Mouse (Mus musculus) lung, postnatal 36 days (tissue): ENCODE measurements around the gene Afap1l2.

Experiments
- DNase-seq: peaks from one replicate; pipeline ENCODE4 v3.0.0; 2022; ENCODE audit warnings: mixed read lengths

Gene Afap1l2

GRCm38 (mm10) chr19:56873816-56874600 is 134.0 kb downstream of the Afap1l2 start, which contains the start of gene Vwa2:
Gene Vwa2 (plus strand): TSS chr19:56874249.
- peak; percentile 49 for DNase-seq

- DNase-seq = no peak
Observed at GRCm38 (mm10) chr19:56867701-56868100, 140.3 kb downstream of the Afap1l2 start.
